Mouse (Mus musculus): ENCODE results near the gene Adgrd1. TPM values are rescaled to one million over a fixed set of nuclear protein-coding genes. Genes with fewer than 3 reads are reported as not detected.
"Not testable (repeated sequence)": the region's sequence is repeated elsewhere in the genome, so short reads cannot be mapped to it uniquely, and the experiment has no call there.

Adgrd1 gene
- polyA plus RNA-seq, 1 experiment from 2014 or later = 2.4 TPM

DNA sequence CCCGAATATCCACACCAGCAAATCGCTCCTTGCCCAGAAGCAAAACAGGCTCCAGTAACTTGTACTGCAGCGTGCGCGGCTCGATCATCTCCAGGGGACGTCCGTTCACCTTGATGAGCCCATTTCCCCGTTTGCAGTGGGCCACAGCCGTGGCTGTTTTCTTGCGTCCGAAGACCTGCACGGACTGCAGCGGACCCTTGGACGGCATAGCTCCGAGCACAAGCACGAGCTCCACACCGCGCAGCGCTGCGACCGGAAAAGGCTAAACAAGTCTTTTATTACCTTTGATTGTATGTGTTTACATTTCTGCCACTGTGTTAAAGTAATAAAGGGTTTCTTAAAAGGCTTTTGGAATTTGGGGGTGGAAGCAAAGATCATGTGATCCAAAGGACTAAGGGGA lies 31.8 kb downstream of the Adgrd1 start:
- H3K27me3 ChIP-seq, H3K36me3 ChIP-seq: not testable (repeated sequence)
- WGBS = 93% methylated on average over 22 of the region's 22 CpGs

DNA sequence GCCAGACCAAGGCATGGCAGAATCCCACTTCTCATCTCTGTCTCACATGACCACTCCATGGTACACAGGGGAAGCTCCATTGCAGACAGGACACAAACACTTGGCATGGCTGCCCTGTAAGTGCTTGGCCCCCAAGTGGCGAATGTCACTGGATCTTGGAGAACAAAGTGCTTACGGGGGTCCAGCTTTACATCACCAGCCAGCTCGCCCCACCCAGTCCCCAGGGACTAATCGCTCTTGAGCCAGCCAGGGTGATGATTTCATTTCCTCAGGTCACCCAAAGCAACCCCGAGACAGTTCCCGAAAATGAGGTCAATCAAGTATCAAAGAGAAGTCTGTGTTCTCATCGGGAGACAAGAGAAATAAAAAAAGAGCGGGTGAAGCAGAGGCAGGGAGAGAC lies 33.8 kb downstream of the Adgrd1 start:
- Histone ChIP-seq H3K4me3 (no peak overlapping the region), H3K4me2 (no peak overlapping the region), H3K27ac (no peak overlapping the region), H3K36me3 (no peaks in the 10 kb centered on the region), H3K4me1 (replicated peaks) (no peaks in the 10 kb centered on the region; the same call in none of the 2 replicates), H3K9ac (no peak overlapping the region), H3K27me3 (no peaks in the 10 kb centered on the region), H3K9me3 (replicated peaks) (0 out of 2 replicates have a peak, but pooled peaks cover 4% of the 10 kb centered on the region)
- WGBS = 84% methylated on average over 8 of the region's 8 CpGs
- no peak for ATAC-seq (replicated peaks; ENCODE audit: insufficient number of reproducible peaks, insufficient read depth, low FRiP score, low read depth)

More for the DNA sequence above, 31.8 kb downstream of the Adgrd1 start:
- H3K9ac ChIP-seq; H3K4me1 ChIP-seq (replicated peaks); H3K4me2 ChIP-seq; ATAC-seq (replicated peaks; ENCODE audit: insufficient number of reproducible peaks, insufficient read depth, low FRiP score, low read depth); H3K4me3 ChIP-seq; H3K9me3 ChIP-seq (replicated peaks); H3K27ac ChIP-seq: not testable (repeated sequence)

DNA sequence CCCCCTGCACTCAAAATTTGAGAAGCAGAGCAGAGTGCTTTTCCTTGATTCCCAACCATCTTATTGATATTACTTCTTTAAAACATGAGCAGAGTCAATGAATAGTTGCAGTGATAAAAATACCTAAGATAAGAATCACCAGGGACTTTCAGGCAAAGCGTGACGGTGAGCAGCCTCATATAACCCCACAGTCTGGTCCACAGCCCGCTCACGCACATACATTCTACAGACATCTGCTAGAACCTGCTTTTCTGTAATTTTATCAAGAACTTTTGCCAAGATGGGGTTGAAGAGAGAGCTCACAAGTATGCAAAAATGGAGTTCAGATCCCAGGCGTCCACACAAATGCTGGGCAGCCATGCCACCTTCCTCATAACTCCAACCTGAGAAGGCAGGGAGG lies 40.9 kb downstream of the Adgrd1 start:
- H3K4me1 ChIP-seq (replicated peaks) = no peaks in the 10 kb centered on the region; the same call in none of the 2 replicates
- ATAC-seq (replicated peaks; ENCODE audit: insufficient number of reproducible peaks, insufficient read depth, low FRiP score, low read depth) = no peak
- H3K4me3 ChIP-seq = no peak overlapping the region
- no peaks in the 10 kb centered on the region for H3K36me3 ChIP-seq
- H3K4me2 ChIP-seq = no peak overlapping the region
- no peaks in the 10 kb centered on the region for H3K27me3 ChIP-seq
- no peak overlapping the region for H3K9ac ChIP-seq
- 76% methylated on average over 5 of the region's 5 CpGs for WGBS
- H3K9me3 ChIP-seq (replicated peaks) = no peaks in the 10 kb centered on the region
- H3K27ac ChIP-seq = no peak overlapping the region

DNA sequence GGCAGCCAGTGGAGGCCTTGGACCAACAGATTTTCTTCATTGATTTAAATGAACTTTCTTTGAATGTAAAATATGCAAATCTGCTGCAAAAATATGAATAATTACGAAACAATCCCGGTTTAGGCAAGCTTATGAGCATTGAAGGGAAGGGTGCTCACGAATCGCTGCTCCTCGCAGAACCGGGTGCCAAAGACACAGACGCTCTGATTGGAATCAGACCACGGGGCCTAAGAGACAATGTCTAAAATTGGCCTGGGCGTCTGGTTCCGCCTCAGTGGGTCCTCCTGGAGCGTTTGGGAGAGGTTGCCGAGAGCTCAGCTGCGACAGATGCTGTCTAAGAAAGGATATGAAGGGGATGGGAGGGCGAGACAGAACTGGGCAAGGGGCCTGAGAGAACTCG lies 42.0 kb downstream of the Adgrd1 start:
- no peak overlapping the region for H3K27ac ChIP-seq
- H3K4me2 ChIP-seq = no peak overlapping the region
- 70% methylated on average over 15 of the region's 15 CpGs for WGBS
- no peak overlapping the region for H3K9ac ChIP-seq
- H3K9me3 ChIP-seq (replicated peaks) = no peaks in the 10 kb centered on the region
- no peak for ATAC-seq (replicated peaks; ENCODE audit: insufficient number of reproducible peaks, insufficient read depth, low FRiP score, low read depth)
- H3K4me3 ChIP-seq = no peak overlapping the region
- no peaks in the 10 kb centered on the region for H3K36me3 ChIP-seq
- H3K27me3 ChIP-seq = no peaks in the 10 kb centered on the region
- H3K4me1 ChIP-seq (replicated peaks) = no peaks in the 10 kb centered on the region; the same call in 1 of the 2 replicates

DNA sequence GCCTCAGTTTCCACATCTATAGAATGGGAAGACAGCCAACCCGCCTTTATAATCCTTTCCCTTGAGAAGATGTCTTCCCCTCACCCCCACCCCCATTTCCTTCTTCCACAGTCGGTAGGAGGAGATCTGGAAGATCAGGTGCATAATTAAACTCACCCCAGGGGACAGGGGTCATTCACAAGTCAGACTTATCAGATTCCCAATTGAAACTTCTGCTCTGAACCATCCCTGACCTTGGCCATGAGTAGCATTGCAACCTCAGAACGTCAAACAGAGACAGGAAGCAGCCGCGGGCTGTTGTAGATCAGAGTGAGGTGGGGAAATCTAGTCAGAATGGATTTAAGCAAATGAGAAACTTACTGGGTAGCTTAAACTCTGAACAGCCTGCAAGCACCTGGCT lies 46.3 kb downstream of the Adgrd1 start:
- Histone ChIP-seq H3K36me3 (no peaks in the 10 kb centered on the region), H3K4me3 (no peak overlapping the region), H3K4me2 (no peak overlapping the region), H3K9me3 (replicated peaks) (no peaks in the 10 kb centered on the region), H3K9ac (no peak overlapping the region), H3K27ac (no peak overlapping the region), H3K27me3 (no peaks in the 10 kb centered on the region), H3K4me1 (replicated peaks) (peaks cover 19% of the 10 kb centered on the region)
- 48% methylated on average over 5 of the region's 5 CpGs for WGBS
- no peak for ATAC-seq (replicated peaks; ENCODE audit: insufficient number of reproducible peaks, insufficient read depth, low FRiP score, low read depth)

DNA sequence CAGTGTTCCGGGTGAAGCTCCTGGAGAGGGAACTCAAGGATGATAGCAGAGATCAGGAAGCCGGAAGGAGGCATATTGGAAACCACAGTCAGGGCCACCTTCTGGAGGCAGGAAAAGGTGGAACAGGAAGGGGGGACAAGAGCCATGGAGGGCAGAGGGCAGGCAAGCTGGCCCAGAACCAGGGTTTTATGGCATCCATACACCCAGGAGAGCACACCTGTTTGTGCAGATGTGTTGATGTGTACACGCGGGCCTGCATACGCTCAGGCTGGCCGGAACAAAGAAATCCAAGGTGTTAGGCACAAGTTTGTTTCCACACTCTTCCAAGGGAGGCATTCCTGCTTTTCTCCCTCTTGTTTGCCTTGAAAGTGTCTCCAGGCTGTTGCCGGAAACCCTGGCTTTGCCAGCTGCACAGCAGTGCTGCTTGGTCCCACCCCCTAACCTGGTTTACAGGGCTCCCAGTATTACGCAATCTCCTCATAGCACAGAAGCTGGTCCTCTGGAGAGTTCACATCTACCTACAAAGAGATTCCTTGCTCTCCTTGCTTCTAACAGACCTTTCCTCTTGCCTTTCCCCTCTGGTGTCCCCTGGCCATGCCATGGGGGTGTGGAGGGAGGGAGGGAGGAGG lies 48.9 kb downstream of the Adgrd1 start:
- no peak for ATAC-seq (replicated peaks; ENCODE audit: insufficient number of reproducible peaks, insufficient read depth, low FRiP score, low read depth)
- Histone ChIP-seq H3K4me3 (no peak overlapping the region), H3K27ac (no peak overlapping the region), H3K36me3 (no peaks in the 10 kb centered on the region), H3K27me3 (no peaks in the 10 kb centered on the region), H3K4me2 (no peak overlapping the region), H3K9me3 (replicated peaks) (no peaks in the 10 kb centered on the region), H3K4me1 (replicated peaks) (peaks cover 20% of the 10 kb centered on the region), H3K9ac (no peak overlapping the region)
- WGBS = 72% methylated on average over 8 of the region's 8 CpGs

DNA sequence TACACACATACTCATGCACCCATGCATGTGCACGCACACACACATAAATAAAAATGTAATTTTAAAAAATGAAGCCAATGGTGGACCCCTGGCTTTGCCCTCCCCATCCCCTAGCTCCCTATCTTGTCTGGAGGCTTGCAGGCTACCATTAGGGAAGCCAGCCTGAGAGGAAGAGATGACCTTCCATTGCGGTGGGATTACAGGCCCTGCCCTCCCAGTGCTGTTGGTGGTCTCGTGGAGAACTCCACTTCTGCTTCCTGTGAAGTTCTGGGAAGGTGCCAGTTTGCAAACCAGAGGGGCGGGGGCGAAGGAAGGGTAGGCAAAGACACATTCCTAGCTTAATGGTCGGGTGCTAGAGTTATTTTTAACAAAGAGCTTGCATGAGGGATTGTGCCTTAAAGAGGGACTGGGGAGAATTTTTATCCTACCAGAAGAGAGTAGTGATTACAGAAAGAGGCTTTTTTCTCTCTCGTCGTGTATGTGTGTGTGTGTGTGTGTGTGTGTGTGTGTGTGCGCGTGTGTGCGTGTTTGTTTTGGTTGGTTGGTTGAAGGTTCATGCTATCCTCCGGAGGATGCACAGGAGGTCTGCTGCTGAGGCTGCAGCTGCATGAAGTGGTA lies 50.5 kb downstream of the Adgrd1 start:
- peak overlapping the region; percentile 9; the same call in 1 of the 2 replicates for H3K4me2 ChIP-seq
- no peak for ATAC-seq (replicated peaks; ENCODE audit: insufficient number of reproducible peaks, insufficient read depth, low FRiP score, low read depth)
- WGBS = 42% methylated on average over 12 of the region's 12 CpGs

DNA sequence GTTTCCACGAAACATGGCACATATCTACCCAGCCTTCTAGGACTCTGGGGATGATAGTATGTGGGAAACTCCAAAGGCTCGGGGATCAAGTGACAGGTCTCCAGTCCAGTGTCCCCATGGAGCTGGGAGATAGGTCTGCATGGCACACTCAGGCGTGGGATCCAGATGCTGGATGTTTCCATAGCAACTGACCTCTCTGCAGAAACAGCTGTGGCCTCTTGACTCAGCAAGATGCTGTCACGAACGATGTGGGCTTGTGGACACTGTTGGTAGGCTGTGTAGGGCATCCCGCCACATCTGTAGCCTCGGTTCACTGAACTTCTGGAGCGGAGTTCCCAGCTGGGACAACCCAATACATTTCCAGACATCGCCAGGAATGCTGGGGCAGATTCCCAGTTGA lies 51.9 kb downstream of the Adgrd1 start:
- Histone ChIP-seq H3K9me3 (replicated peaks) (no peaks in the 10 kb centered on the region), H3K27ac (no peak overlapping the region), H3K4me3 (no peak overlapping the region), H3K4me1 (replicated peaks) (peaks cover 20% of the 10 kb centered on the region), H3K9ac (no peak overlapping the region), H3K27me3 (no peaks in the 10 kb centered on the region), H3K4me2 (no peak overlapping the region), H3K36me3 (no peaks in the 10 kb centered on the region)
- no peak for ATAC-seq (replicated peaks; ENCODE audit: insufficient number of reproducible peaks, insufficient read depth, low FRiP score, low read depth)
- 85% methylated on average over 9 of the region's 9 CpGs for WGBS

More for the DNA sequence above, 50.5 kb downstream of the Adgrd1 start:
- Histone ChIP-seq H3K36me3 (no peaks in the 10 kb centered on the region), H3K4me3 (no peak overlapping the region), H3K27ac (peak overlapping the region; percentile 61), H3K27me3 (no peaks in the 10 kb centered on the region), H3K9ac (no peak overlapping the region), H3K4me1 (replicated peaks) (peaks cover 20% of the 10 kb centered on the region), H3K9me3 (replicated peaks) (no peaks in the 10 kb centered on the region)

DNA sequence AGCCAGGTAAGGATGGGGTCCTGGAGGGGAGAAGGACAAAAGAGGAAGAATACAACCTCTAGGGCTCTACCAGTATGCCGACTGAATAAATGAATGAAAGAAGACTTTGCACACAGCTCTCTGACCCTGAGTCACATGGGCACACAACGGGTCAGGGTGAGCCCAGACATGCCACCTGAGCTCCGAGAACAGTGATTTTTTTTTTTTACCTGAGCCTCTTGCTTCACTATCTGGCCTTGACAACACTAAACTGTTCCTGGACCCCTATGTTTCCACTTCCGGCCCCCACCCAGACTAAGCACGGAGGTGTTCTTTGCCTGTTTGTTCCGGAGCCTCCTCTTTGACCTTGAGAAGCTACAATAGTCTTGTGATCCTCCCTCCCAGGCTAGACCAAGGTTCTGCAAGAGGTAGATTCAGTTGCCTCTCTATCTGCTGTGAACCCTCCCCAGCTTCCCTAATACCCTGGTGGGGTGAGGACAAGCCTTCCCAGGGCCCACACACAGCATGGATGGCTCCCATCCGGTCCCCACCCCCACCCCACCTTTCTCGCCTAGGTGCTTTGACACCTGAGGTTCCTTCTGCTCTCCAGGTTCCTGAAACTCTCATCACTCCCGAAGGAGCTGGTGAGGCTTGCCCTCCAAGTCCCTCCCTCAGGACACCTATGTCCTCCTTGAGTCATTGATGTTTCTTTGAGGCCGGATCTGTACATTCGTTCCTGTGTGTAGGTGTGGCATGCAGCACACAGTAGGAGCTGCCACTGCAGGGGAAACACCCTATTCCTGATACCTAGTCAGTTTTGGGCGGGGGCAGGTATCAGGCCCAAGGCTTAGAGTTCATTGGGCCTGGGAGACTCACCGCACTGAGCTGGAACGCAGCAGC lies 58.7 kb downstream of the Adgrd1 start:
- ATAC-seq (replicated peaks; ENCODE audit: insufficient number of reproducible peaks, insufficient read depth, low FRiP score, low read depth) = 0 out of 2 replicates have a peak, but pooled peaks have one; percentile 15
- no peaks in the 10 kb centered on the region for H3K36me3 ChIP-seq
- H3K4me3 ChIP-seq = no peak overlapping the region
- no peaks in the 10 kb centered on the region for H3K9me3 ChIP-seq (replicated peaks)
- no peak overlapping the region for H3K27ac ChIP-seq
- H3K9ac ChIP-seq = no peak overlapping the region
- no peak overlapping the region for H3K4me2 ChIP-seq
- H3K4me1 ChIP-seq (replicated peaks) = no peaks in the 10 kb centered on the region
- WGBS = 65% methylated on average over 14 of the region's 14 CpGs
- no peaks in the 10 kb centered on the region for H3K27me3 ChIP-seq

DNA sequence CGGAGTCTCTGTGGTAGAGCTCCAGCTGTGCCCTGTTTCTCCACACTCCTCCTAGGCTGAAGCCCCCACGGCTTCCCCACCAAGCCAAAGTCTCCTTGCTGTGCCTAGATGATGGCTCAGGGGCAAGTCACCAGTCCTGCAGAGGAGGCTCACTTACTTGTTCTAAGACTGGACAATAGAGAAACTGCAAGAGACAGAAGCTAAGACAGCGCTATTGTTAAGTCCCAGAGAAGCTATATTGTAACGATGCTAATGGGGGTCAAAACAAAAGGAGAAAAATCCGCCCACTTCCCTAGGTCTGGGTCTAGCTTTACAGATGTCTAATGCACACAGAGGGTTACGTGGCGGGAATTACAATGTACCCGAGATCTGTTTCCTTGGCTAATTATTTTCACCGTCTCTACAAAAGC lies 59.4 kb downstream of the Adgrd1 start:
- Histone ChIP-seq H3K9me3 (replicated peaks) (no peaks in the 10 kb centered on the region), H3K4me3 (no peak overlapping the region), H3K4me1 (replicated peaks) (no peaks in the 10 kb centered on the region), H3K27me3 (no peaks in the 10 kb centered on the region), H3K36me3 (no peaks in the 10 kb centered on the region), H3K9ac (no peak overlapping the region), H3K4me2 (no peak overlapping the region), H3K27ac (no peak overlapping the region)
- 50% methylated on average over 9 of the region's 9 CpGs for WGBS
- ATAC-seq (replicated peaks; ENCODE audit: insufficient number of reproducible peaks, insufficient read depth, low FRiP score, low read depth) = no peak

DNA sequence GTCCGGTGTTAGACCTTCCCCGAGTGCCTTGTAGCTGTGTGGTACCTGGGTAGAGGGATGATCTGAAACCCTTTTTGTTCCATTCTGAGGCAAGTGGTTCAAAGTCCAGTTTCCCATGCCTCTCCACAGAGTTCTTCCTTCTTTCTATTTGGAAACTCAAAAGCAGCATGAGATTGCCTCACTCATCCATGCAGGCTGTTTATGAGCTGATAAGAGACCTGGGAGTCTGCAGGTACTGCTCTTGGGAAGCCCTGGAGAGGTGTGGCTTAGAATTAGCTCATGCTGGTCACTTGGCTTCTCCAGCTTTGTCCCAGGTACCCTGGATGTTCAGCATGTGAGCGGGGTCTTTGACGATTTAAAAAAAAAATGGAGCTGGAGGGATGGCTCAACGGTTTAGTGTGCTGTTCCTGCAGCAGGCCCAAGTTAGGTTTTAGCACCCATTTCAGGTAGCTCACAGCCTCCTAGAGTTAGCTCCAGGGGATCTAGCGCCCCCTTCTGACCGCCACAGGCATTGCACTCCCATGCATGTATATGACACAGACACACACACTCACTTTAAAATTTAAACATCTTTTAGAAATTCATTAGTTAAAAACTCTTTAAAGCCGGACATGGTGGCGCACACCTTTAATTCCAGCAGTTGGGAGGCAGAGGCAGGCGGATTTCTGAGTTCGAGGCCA lies 65.0 kb downstream of the Adgrd1 start:
- H3K4me3 ChIP-seq = no peak overlapping the region
- no peaks in the 10 kb centered on the region for H3K27me3 ChIP-seq
- H3K9me3 ChIP-seq (replicated peaks) = no peaks in the 10 kb centered on the region
- ATAC-seq (replicated peaks; ENCODE audit: insufficient number of reproducible peaks, insufficient read depth, low FRiP score, low read depth) = no peak
- H3K4me1 ChIP-seq (replicated peaks) = peaks cover 7% of the 10 kb centered on the region
- H3K9ac ChIP-seq = no peak overlapping the region
- H3K27ac ChIP-seq = no peak overlapping the region
- no peaks in the 10 kb centered on the region for H3K36me3 ChIP-seq
- WGBS = 80% methylated on average over 11 of the region's 11 CpGs
- no peak overlapping the region for H3K4me2 ChIP-seq

Measured in heart, embryonic 15.5 days (tissue).